Mouse (Mus musculus): ENCODE measurements around the gene Rnf183.
A peak's percentile ranks its signal among the peaks of the same experiment; 100 is the strongest.

- TF ChIP-seq EP300 (IDR thresholded peaks at IDR 0.05; ENCODE audit: low read depth) (peak; percentile 35; the same call in 1 of the 2 replicates), CTCF (IDR thresholded peaks at IDR 0.05; ENCODE audit: low read depth) (peak; percentile 76)
Observed at GRCm38 (mm10) chr4:62407730-62408582, 27.1 kb downstream of the Rnf183 start.
